13 mouse cellular contexts compared by ENCODE assay signal in genomic region chr4:59273342-59273741, GRCm38 (mm10).
DNase-seq lines count a peak whose midpoint lies in the region; ATAC-seq and TF ChIP-seq lines count a peak whose summit lies in the region.
"Had no signal": no experiment of that assay in that cellular context is flagged by ENCODE, and none has a peak within 500 bp of the region (broad histone marks: within the 10 kb centered on the region; RNA-seq: fewer than 3 reads in every experiment).

No protein-coding gene starts in this region.

- WGBS in midbrain, postnatal 0 days: 31% methylated on average over 1 of the region's 1 CpGs
- 34% methylated on average over 1 of the region's 1 CpGs for WGBS in midbrain, embryonic 15.5 days
- WGBS in forebrain, postnatal 0 days: 11% methylated on average over 1 of the region's 1 CpGs
- 43% methylated on average over 1 of the region's 1 CpGs for WGBS in hindbrain, embryonic 14.5 days

- no peaks in the 10 kb centered on the region for H3K9me3 ChIP-seq in midbrain, postnatal 0 days (ENCODE audit: low read length)
- no peaks in the 10 kb centered on the region for H3K9me3 ChIP-seq in midbrain, embryonic 15.5 days
- H3K9me3 ChIP-seq in forebrain, postnatal 0 days (ENCODE audit: low read length): no peaks in the 10 kb centered on the region
- no peaks in the 10 kb centered on the region for H3K9me3 ChIP-seq in hindbrain, embryonic 14.5 days (ENCODE audit: control insufficient read depth, low read length)

- H3K4me2 ChIP-seq in midbrain, postnatal 0 days (ENCODE audit: low read depth, low read length, poor library complexity, severe bottlenecking): no peak overlapping the region
- no peak overlapping the region for H3K4me2 ChIP-seq in midbrain, embryonic 15.5 days
- no peak overlapping the region for H3K4me2 ChIP-seq in forebrain, postnatal 0 days (ENCODE audit: low read depth)
- H3K4me2 ChIP-seq in hindbrain, embryonic 14.5 days (replicated peaks): no peak overlapping the region
- H3K4me2 ChIP-seq: hindbrain, embryonic 12.5 days; lung, embryonic 14.5 days had no signal

- H3K9ac ChIP-seq in midbrain, postnatal 0 days (replicated peaks; ENCODE audit: low read length, poor library complexity, severe bottlenecking): no peak overlapping the region
- H3K9ac ChIP-seq in midbrain, embryonic 15.5 days: no peak overlapping the region
- no peak overlapping the region for H3K9ac ChIP-seq in forebrain, postnatal 0 days
- no peak overlapping the region for H3K9ac ChIP-seq in hindbrain, embryonic 14.5 days
- H3K9ac ChIP-seq: hindbrain, embryonic 12.5 days; lung, embryonic 14.5 days had no signal

- no peak for ATAC-seq in midbrain, postnatal 0 days (ENCODE audit: low FRiP score)
- no peak for ATAC-seq in midbrain, embryonic 15.5 days (replicated peaks)
- ATAC-seq in forebrain, postnatal 0 days: no peak; the same call in 1 of the 2 replicates
- ATAC-seq in megakaryocyte-erythroid progenitor cell, adult 5-6 weeks (replicated peaks; ENCODE audit: low FRiP score, low TSS enrichment, poor library complexity, severe bottlenecking): peak; percentile 54
- ATAC-seq in hindbrain, embryonic 14.5 days (ENCODE audit: low FRiP score): no peak
- ATAC-seq: activated CD4-positive, CD25-positive, alpha-beta regulatory T cell, adult 4 months had no signal

- no peak for TF ChIP-seq CTCF in midbrain, postnatal 0 days (IDR thresholded peaks at IDR 0.05)
- TF ChIP-seq CTCF in forebrain, postnatal 0 days (IDR thresholded peaks at IDR 0.05; ENCODE audit: low read depth): no peak

- no peak overlapping the region for H3K4me3 ChIP-seq in midbrain, postnatal 0 days (ENCODE audit: low read depth, low read length)
- H3K4me3 ChIP-seq in midbrain, embryonic 15.5 days: no peak overlapping the region
- no peak overlapping the region for H3K4me3 ChIP-seq in forebrain, postnatal 0 days (ENCODE audit: low read depth, low read length)
- H3K4me3 ChIP-seq in hindbrain, embryonic 14.5 days (replicated peaks; ENCODE audit: low read length): no peak overlapping the region
- H3K4me3 ChIP-seq: gastrocnemius, adult 2 months; hindbrain, embryonic 12.5 days had no signal

- H3K27ac ChIP-seq in midbrain, postnatal 0 days (ENCODE audit: low read depth, low read length): no peak overlapping the region
- no peak overlapping the region for H3K27ac ChIP-seq in midbrain, embryonic 15.5 days
- H3K27ac ChIP-seq in forebrain, postnatal 0 days (ENCODE audit: low read depth, low read length): no peak overlapping the region
- H3K27ac ChIP-seq in hindbrain, embryonic 14.5 days: no peak overlapping the region
- H3K27ac ChIP-seq: gastrocnemius, adult 2 months; hindbrain, embryonic 12.5 days had no signal

- DNase-seq in midbrain, postnatal 0 days (ENCODE audit: low spot score): peak; percentile 17
- DNase-seq in WW6 (ENCODE audit: low read depth, low spot score): peak; percentile 14
- peak; percentile 59 for DNase-seq in forebrain, postnatal 0 days
- no peak for DNase-seq in hindbrain, embryonic 14.5 days (ENCODE audit: low spot score)
- DNase-seq in thymus, postnatal 10 days (ENCODE audit: low spot score in 2 of 2): no peak
- DNase-seq: cerebellum, adult 9-10 months; gastrocnemius, adult 2 months; lung, embryonic 14.5 days; thymus, postnatal 4 days had no signal

- H3K36me3 ChIP-seq in midbrain, postnatal 0 days (ENCODE audit: insufficient read depth, low read length): no peaks in the 10 kb centered on the region
- no peaks in the 10 kb centered on the region for H3K36me3 ChIP-seq in midbrain, embryonic 15.5 days (replicated peaks)
- no peaks in the 10 kb centered on the region for H3K36me3 ChIP-seq in forebrain, postnatal 0 days (ENCODE audit: insufficient read depth)
- H3K36me3 ChIP-seq in hindbrain, embryonic 14.5 days (replicated peaks; ENCODE audit: control insufficient read depth, insufficient read depth): no peaks in the 10 kb centered on the region
- H3K36me3 ChIP-seq: hindbrain, embryonic 12.5 days had no signal

- no peaks in the 10 kb centered on the region for H3K27me3 ChIP-seq in midbrain, postnatal 0 days (ENCODE audit: insufficient read depth, low read length)
- H3K27me3 ChIP-seq in midbrain, embryonic 15.5 days (replicated peaks): no peaks in the 10 kb centered on the region
- no peaks in the 10 kb centered on the region for H3K27me3 ChIP-seq in forebrain, postnatal 0 days (ENCODE audit: insufficient read depth, low read length)
- H3K27me3 ChIP-seq in hindbrain, embryonic 14.5 days (ENCODE audit: control insufficient read depth, insufficient read depth, low read length): no peaks in the 10 kb centered on the region
- H3K27me3 ChIP-seq: hindbrain, embryonic 12.5 days had no signal

- no peaks in the 10 kb centered on the region for H3K4me1 ChIP-seq in midbrain, postnatal 0 days (ENCODE audit: insufficient read depth, low read length)
- no peaks in the 10 kb centered on the region for H3K4me1 ChIP-seq in midbrain, embryonic 15.5 days
- no peaks in the 10 kb centered on the region for H3K4me1 ChIP-seq in forebrain, postnatal 0 days (ENCODE audit: insufficient read depth)
- H3K4me1 ChIP-seq in hindbrain, embryonic 14.5 days (replicated peaks; ENCODE audit: control insufficient read depth, insufficient read depth, low read length): no peaks in the 10 kb centered on the region
- H3K4me1 ChIP-seq: hindbrain, embryonic 12.5 days had no signal

Comparison
In these comparisons a context has a peak if more than half of its experiments do, and no peak if none do; other contexts are left out.
1. DNase-seq: peak in midbrain, postnatal 0 days (single experiment), WW6 (single experiment) and forebrain, postnatal 0 days (single experiment); none in hindbrain, embryonic 14.5 days (single experiment) and thymus, postnatal 10 days (0 of 2).